Mouse (Mus musculus) heart, embryonic 11.5 days (tissue): Measurements from ENCODE around the gene Atg2a. TPM values are rescaled to one million over a fixed set of nuclear protein-coding genes. Genes with fewer than 3 reads are reported as not detected.

Experiments
- ATAC-seq: fragments of 200-750 bp; cut with Nextera tagmentation; replicated peaks from 2 replicates; pipeline ENCODE4 v1.8.0; 2017; ENCODE audit warnings: moderate library complexity; ENCODE audit not compliant: insufficient number of reproducible peaks, low FRiP score, low TSS enrichment
- H3K27ac ChIP-seq: fragments of 300-500 bp; sonication (generic); 2 replicates; pipeline ENCODE4 v1.5.1; 2014; ENCODE audit warnings: mild to moderate bottlenecking, low read depth, low read length
- H3K27me3 ChIP-seq: fragments of 300-500 bp; sonication (generic); 2 replicates; pipeline ENCODE4 v1.6.1; 2014; ENCODE audit warnings: mild to moderate bottlenecking, low read length, mixed read lengths; ENCODE audit not compliant: control insufficient read depth, insufficient read depth
- H3K36me3 ChIP-seq: fragments of 300-500 bp; sonication (generic); 2 replicates; pipeline ENCODE4 v1.6.1; 2014; ENCODE audit warnings: mild to moderate bottlenecking, low read length, moderate library complexity, mixed read lengths; ENCODE audit not compliant: control insufficient read depth, insufficient read depth
- H3K4me1 ChIP-seq: fragments of 300-500 bp; sonication (generic); 2 replicates; pipeline ENCODE4 v1.6.1; 2014; ENCODE audit warnings: low read length; ENCODE audit not compliant: control insufficient read depth, insufficient read depth
- H3K4me2 ChIP-seq: fragments of 300-500 bp; sonication (generic); 2 replicates; pipeline ENCODE4 v1.6.1; 2014; ENCODE audit warnings: mild to moderate bottlenecking, moderate library complexity
- H3K4me3 ChIP-seq: fragments of 300-500 bp; sonication (generic); 2 replicates; pipeline ENCODE4 v1.5.1; 2014; ENCODE audit warnings: low read depth, low read length
- H3K9ac ChIP-seq: fragments of 300-500 bp; sonication (generic); 2 replicates; pipeline ENCODE4 v1.6.1; 2014; ENCODE audit warnings: mild to moderate bottlenecking, low read depth, low read length, moderate library complexity
- H3K9me3 ChIP-seq: fragments of 300-500 bp; sonication (generic); replicated peaks from 2 replicates; pipeline ENCODE4 v1.6.1; 2016; ENCODE audit warnings: low read length; ENCODE audit not compliant: control insufficient read depth
- WGBS: fragments of 180-500 bp; shearing (Covaris S2); extraction: QIAGEN DNeasy Blood & Tissue Kit; methylation state at CpG from one replicate; pipeline ENCODE4 v1.1.7; 2014; ENCODE audit not compliant: insufficient replicate concordance; 5-methylcytosine and 5-hydroxymethylcytosine counted together
- polyA plus RNA-seq: library from polyadenylated mRNA; unstranded; fragments of >200 nt; fragmentation: Nextera tagmentation; extraction: Ambion mirVana; gene quantifications from 2 replicates; pipeline ENCODE4 v1.2.1, GENCODE M21; 2014

Atg2a gene
- 6.1 and 8.4 TPM in 2 replicates for polyA plus RNA-seq

DNA sequence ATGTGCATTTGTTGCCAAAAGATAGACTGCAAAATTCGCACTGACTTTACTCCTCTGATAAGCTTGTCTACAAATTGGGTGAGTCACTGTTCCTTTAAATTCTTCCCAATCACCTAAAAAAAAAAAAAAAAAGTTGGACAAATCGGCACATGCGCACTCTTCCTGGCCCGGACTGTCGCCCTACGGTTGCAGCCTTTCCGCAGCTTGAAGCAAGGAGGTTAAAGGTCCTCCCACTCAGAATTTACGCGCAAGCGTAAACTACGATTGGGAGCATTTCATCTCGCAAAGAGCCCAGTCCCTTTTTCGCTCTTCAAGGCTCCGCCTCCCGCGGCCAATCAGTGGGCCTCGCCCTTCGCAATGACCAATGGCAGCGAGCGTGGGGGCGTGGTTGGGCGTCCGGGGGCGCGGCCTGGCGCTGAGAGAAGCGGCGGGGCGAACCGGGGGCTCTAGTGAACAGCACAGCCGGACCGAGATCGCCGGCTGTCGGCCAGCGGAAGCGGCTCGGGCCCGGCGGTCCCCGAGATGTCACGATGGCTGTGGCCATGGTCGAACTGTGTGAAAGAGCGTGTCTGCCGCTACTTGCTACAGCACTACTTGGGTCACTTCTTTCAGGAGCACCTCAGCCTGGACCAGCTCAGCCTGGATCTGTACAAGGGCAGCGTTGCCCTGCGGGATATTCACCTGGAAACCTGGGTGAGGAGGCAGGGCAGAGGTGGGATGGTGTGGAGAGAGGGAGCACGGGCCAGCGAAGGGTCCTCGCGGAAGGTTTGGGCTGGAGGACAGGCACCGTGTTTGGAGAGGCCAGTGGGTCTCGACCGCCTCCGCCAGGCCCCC, at the start of gene Atg2a:
Atg2a (plus strand) TSS at position 395 of the 834 bp plus-strand sequence.
- Histone ChIP-seq H3K9ac (peak within 1 kb of the TSS; percentile 85), H3K9me3 (no peaks in the 10 kb centered on the region), H3K27ac (peak within 1 kb of the TSS; percentile 2; the same call in 1 of the 2 replicates), H3K4me3 (peak within 1 kb of the TSS; percentile 64), H3K36me3 (peaks cover 9% of the 10 kb centered on the region), H3K4me1 (peaks cover 6% of the 10 kb centered on the region), H3K4me2 (peak within 1 kb of the TSS; percentile 72), H3K27me3 (no peaks in the 10 kb centered on the region)
- WGBS = under 1% methylated on average over 55 of the region's 55 CpGs
- ATAC-seq = peak; percentile 91

DNA sequence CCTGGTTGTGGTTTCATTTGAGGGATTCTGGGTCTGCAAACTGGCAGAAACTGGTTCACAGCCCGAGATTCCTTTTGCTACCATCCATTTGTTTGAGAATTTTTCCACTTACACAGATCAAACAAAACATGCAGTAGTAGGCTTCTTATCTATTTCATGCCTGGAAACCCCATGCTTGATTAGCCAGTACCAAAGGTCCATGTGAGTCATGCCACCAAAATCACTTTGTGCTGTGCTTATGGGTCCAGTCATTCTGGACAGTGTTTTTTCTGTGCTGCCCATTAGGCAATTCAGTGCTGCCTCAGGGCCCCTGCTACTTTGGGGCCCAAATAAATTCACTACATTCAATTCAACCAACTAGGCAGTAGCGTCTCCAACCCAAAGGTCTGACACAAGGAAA, 37.2 kb upstream of the Atg2a start:
- 71% methylated on average over 2 of the region's 2 CpGs for WGBS
- Histone ChIP-seq H3K36me3 (no peaks in the 10 kb centered on the region), H3K27me3 (no peaks in the 10 kb centered on the region), H3K9ac (no peak overlapping the region), H3K4me1 (no peaks in the 10 kb centered on the region), H3K9me3 (no peaks in the 10 kb centered on the region), H3K27ac (no peak overlapping the region), H3K4me2 (no peak overlapping the region), H3K4me3 (no peak overlapping the region)
- no peak for ATAC-seq

DNA sequence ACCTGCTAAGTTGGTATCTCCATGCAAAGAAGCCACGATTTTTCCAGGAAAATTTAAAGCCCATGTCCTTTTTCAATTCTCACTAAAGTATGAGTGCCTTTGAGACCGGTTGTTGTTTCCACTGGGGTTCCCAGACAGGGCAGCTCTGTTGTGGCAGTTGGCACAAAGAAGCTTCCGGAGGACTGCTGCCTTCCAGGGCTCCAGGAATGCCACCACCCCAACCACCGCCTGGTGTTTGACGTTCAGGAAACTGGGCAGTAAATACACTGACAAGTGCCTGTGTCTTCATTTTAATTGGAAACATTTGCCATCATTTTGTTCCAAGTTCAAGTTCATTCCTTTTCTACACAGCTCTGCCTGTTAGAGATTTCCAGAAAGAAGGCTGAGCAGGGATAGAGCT, 34.8 kb upstream of the Atg2a start:
- no peak overlapping the region for H3K4me3 ChIP-seq
- no peaks in the 10 kb centered on the region for H3K27me3 ChIP-seq
- H3K36me3 ChIP-seq = no peaks in the 10 kb centered on the region
- no peaks in the 10 kb centered on the region for H3K9me3 ChIP-seq
- WGBS = 70% methylated on average over 5 of the region's 5 CpGs
- H3K27ac ChIP-seq = no peak overlapping the region
- H3K4me2 ChIP-seq = no peak overlapping the region
- no peak overlapping the region for H3K9ac ChIP-seq
- no peak for ATAC-seq
- H3K4me1 ChIP-seq = no peaks in the 10 kb centered on the region

DNA sequence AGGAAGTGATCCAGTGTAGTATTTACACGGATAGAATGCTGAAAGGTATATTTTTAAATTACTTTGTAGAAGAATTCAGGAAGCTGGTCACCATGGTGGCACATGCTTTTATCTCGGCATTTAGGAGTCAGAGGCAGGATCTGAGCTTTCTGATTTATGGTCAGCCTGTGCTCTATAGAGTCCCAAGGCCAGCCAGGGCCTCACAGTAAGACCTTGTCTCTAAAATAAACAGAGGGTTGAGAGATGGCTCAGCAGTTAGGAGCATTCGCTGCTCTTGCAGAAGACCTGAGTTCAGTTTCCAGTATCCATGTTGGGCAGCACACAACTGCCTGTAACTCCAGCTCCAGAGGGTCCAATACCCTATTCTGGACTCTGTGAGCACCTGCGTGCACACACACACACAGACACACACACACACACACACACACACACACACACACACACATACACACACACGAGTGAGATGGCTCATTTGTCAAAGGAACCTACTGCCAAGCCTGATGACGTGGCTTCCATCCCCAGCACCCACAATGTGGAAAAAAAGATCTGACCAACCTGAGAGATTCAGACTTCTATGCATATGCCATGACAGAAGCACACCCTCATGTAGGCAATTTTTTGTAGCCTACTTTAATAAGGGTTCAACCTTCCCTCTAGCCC, 25.3 kb upstream of the Atg2a start:
- Histone ChIP-seq H3K4me3 (no peak overlapping the region), H3K4me2 (no peak overlapping the region), H3K27ac (no peak overlapping the region), H3K4me1 (no peaks in the 10 kb centered on the region), H3K9ac (no peak overlapping the region), H3K9me3 (no peaks in the 10 kb centered on the region), H3K36me3 (no peaks in the 10 kb centered on the region), H3K27me3 (no peaks in the 10 kb centered on the region)
- no peak for ATAC-seq
- WGBS = 68% methylated on average over 6 of the region's 6 CpGs

DNA sequence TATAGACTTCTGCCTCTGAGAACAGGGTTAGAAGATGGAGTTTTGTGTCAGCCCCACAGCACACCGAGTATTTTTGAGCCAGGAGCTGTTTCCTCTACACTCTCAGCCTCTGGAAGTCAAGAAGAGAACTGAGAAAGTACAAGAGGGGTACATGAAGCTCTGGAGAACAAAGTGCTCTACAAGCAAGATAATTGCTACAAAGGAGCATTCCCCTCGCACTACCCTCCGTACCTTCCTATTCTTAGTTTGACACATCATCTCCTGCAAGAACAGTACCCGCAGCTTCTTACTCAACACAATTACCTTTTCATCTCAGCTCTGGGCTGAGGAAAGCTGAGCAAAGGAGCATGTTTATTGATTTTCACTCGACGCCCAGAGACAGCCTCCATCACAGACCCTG, 22.9 kb upstream of the Atg2a start:
- Histone ChIP-seq H3K27me3 (no peaks in the 10 kb centered on the region; the same call in 1 of the 2 replicates), H3K4me1 (no peaks in the 10 kb centered on the region), H3K4me3 (no peak overlapping the region), H3K4me2 (no peak overlapping the region), H3K27ac (no peak overlapping the region), H3K9ac (no peak overlapping the region), H3K36me3 (no peaks in the 10 kb centered on the region), H3K9me3 (no peaks in the 10 kb centered on the region)
- no peak for ATAC-seq
- WGBS = 59% methylated on average over 6 of the region's 6 CpGs

DNA sequence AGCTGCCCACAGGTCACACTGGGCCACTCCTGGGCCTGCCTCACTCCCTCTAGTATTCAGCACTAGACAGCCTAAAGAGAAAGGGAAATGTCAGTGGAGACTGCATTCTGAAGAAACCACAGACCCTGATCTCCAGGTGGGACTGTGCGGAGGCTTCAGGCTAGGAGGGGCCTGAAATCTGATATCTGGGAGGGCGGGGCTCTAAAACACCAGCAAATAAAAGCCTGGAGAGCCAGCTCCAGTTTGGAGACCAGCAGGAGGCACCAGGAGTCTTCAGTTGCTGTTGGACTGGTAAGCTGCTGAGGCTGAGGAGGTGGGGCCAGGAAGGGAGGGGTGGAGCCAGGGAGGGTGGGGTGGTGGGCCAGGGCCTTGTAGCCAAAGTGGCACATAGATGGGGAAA, 15.3 kb upstream of the Atg2a start, which contains the start of gene Gpha2:
Gpha2 (plus strand) TSS at position 246 of the 400 bp plus-strand sequence.
- no peak for ATAC-seq
- H3K9me3 ChIP-seq = no peaks in the 10 kb centered on the region
- H3K4me1 ChIP-seq = no peaks in the 10 kb centered on the region
- no peak within 1 kb of the TSS for H3K27ac ChIP-seq
- no peaks in the 10 kb centered on the region; the same call in 1 of the 2 replicates for H3K27me3 ChIP-seq
- no peak within 1 kb of the TSS for H3K9ac ChIP-seq
- no peak within 1 kb of the TSS for H3K4me2 ChIP-seq
- H3K4me3 ChIP-seq = no peak within 1 kb of the TSS
- 15% methylated on average over 2 of the region's 2 CpGs for WGBS
- H3K36me3 ChIP-seq = peaks cover 12% of the 10 kb centered on the region

DNA sequence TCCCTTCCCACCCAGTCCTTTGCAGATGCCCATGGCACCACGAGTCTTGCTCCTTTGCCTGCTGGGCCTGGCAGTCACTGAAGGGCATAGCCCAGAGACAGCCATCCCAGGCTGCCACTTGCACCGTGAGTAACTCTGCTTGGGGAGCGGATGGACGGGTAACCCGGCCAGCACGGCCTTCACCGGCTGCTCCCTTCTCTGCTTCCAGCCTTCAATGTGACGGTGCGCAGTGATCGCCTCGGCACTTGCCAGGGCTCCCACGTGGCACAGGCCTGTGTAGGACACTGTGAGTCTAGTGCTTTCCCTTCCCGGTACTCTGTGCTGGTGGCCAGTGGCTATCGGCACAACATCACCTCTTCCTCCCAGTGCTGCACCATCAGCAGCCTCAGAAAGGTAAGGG, 14.7 kb upstream of the Atg2a start:
- H3K9me3 ChIP-seq = no peaks in the 10 kb centered on the region
- no peak overlapping the region for H3K4me2 ChIP-seq
- no peak overlapping the region for H3K9ac ChIP-seq
- peaks cover 12% of the 10 kb centered on the region for H3K36me3 ChIP-seq
- H3K4me1 ChIP-seq = no peaks in the 10 kb centered on the region
- no peak overlapping the region for H3K4me3 ChIP-seq
- no peak for ATAC-seq
- H3K27ac ChIP-seq = no peak overlapping the region
- WGBS = 82% methylated on average over 14 of the region's 14 CpGs
- no peaks in the 10 kb centered on the region; the same call in 1 of the 2 replicates for H3K27me3 ChIP-seq

DNA sequence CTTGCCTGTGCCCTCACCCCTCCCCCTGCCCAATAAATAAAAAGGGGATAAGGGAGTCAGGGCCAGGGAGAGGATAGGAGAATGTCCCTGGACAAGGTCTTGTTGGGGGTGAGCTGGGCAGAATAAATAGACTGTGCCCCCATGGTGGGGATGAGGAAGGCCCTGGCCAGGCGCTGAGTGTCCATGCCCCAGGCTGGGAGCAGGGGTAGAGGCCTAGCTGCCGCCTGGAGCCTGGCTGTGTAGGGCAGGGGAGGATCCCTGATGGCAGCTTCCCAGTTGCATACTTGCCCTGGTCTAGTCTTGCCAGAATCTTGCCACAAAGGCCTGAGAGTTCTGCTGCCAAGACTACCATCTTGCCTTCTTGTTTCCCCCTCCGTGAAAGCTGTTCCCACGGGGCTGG, 13.6 kb upstream of the Atg2a start:
- Histone ChIP-seq H3K9me3 (no peaks in the 10 kb centered on the region), H3K9ac (no peak overlapping the region), H3K4me2 (no peak overlapping the region), H3K36me3 (peaks cover 12% of the 10 kb centered on the region), H3K27me3 (no peaks in the 10 kb centered on the region), H3K4me1 (no peaks in the 10 kb centered on the region), H3K27ac (no peak overlapping the region), H3K4me3 (no peak overlapping the region)
- no peak for ATAC-seq
- WGBS = 93% methylated on average over 4 of the region's 4 CpGs
